Mouse (Mus musculus) left cerebral cortex, postnatal 36 days (tissue): ENCODE data around the gene Gpr157. TPM values are rescaled to one million over a fixed set of nuclear protein-coding genes. Genes with fewer than 3 reads are reported as not detected.

ENCODE experiments used
- DNase-seq, 2 experiments: peaks; one replicate each; pipeline ENCODE4 v3.0.0; 2021 to 2022; ENCODE audit warnings: low spot score in 2 of 2, mixed read lengths in 1 of 2
- intact Hi-C: fragments of 180-260 bp; cut with DNase I; formaldehyde crosslinking; loops from one replicate; pipeline ENCODE4 v1.15.1; 2025
- total RNA-seq, 2 experiments: library from RNA; stranded (reverse); gene quantifications; 2 replicates each; pipeline ENCODE4 v1.2.3; 2021

Gpr157 gene
- total RNA-seq, 2 experiments from 2014 or later, result 1.5 to 1.6 TPM

DNA sequence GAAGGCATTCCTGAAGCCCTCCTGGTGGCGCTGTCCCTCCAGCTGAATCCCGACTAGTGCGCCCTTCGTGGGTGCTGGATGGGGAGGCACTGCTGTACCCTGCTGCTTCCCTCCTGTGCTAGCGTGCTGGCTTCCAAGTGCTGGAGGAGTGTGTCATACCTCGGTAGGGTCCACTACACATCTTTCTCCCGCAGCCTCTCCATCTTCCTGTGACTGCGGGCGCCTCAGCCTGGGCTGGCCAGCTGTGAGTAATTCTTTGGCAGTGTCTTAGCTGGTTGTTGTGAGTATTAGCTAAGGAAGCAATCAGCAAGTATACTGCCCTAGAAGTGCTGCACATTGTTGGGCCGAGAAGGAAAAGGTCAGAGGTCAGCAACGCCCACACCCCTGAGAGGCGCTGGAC, 18.9 kb upstream of the Gpr157 start:
- intact Hi-C loops, result no loop called here
- no peak for DNase-seq

GRCm38 (mm10) chr4:150070136-150070535, 17.0 kb upstream of the Gpr157 start:
- intact Hi-C loops, result loop anchor here (5.0 kb wide), 1 partner anchor 33 kb away; no protein-coding TSS in a partner anchor

DNA sequence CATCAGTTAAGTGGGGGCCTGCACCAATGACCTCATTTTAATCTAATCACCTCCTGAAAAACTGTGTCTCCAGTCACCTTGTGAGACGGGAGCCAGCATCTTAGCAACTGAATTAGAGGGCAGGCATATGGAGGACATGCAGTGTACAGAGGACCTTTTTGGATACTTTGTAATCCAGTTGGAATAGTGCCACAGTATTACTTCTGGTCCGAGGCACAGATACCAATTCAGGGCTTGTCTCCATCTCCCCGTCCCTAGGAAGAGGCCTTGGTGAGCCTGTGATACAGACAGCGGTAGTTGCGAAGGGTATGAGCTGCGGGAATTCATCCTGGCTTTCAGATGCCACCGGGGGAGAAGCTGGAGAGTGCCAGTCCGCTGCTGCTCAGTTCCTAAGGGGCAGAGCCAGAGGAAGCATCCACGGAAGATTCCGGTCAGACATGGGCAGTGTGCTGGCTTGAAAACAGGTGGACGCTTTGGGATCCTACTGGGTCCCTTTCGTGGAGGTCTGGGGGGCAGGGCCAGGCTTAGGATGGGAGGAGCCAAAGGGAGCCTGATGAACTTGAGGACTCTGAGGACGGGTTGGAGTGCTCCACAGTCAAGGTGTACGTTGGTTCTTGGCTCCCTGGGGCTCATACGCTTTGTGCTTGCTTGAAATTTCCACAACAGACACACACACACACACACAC, 14.6 kb upstream of the Gpr157 start:
- intact Hi-C loops, result loop anchor here (5.0 kb wide), 1 partner anchor 35 kb away; no protein-coding TSS in a partner anchor
- no peak for DNase-seq

More at GRCm38 (mm10) chr4:150070136-150070535, 17.0 kb upstream of the Gpr157 start:
- DNase-seq, result no peak

- no peak for DNase-seq
Observed at GRCm38 (mm10) chr4:150073102-150073473, 14.1 kb upstream of the Gpr157 start.

GRCm38 (mm10) chr4:150075350-150075749, 11.8 kb upstream of the Gpr157 start:
- DNase-seq, result no peak
- intact Hi-C loops, result no loop called here

More at GRCm38 (mm10) chr4:150073102-150073473, 14.1 kb upstream of the Gpr157 start:
- intact Hi-C loops, result loop anchor here (5.0 kb wide), 1 partner anchor 36 kb away; no protein-coding TSS in a partner anchor

GRCm38 (mm10) chr4:150076147-150076546, 11.0 kb upstream of the Gpr157 start:
- intact Hi-C loops, result no loop called here
- no peak for DNase-seq

GRCm38 (mm10) chr4:150078646-150079045, 8.5 kb upstream of the Gpr157 start:
- DNase-seq, result no peak
- intact Hi-C loops, result no loop called here

DNA sequence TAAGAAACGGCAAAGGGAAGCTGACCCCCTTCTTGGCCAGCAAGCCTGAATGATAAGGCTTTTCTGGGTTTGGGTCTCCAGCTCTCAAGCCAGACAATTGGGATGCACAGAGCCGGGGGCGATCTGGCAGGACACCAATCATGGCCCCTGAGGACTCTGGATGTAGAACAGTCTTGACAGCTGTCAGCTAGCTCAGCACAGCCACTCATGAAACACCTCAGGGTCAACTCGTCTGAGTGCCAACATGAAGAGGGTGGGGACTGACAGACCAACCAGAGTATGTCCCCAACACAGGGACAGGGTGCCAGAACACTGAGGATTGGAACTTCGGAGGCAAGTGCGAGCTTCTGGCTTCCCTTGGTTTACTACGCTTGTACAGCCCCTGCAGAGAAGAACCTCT, 7.9 kb upstream of the Gpr157 start:
- intact Hi-C loops, result no loop called here
- no peak for DNase-seq

GRCm38 (mm10) chr4:150080330-150080967, 6.7 kb upstream of the Gpr157 start:
- intact Hi-C loops, result no loop called here
- DNase-seq, result no peak

DNA sequence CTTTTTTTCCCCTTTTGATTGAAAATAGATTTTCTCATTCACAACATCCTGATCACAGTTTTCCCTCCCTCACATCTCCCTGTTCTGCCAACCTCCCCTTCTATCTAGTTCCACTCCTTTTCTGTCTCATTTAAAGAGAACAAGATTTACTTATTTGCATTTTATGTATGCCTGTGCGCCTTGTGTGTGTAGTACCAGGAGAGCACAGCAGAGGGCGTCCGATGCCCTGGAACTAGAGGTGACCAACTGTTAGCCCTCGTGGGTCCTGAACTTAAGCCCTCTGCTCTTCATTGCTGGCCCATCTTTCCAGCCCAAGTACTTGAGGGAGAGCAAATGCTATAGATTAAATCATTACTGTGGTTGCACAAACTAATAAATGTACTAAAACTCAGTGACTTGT, 1.8 kb upstream of the Gpr157 start:
- DNase-seq, result no peak
- intact Hi-C loops, result no loop called here

DNA sequence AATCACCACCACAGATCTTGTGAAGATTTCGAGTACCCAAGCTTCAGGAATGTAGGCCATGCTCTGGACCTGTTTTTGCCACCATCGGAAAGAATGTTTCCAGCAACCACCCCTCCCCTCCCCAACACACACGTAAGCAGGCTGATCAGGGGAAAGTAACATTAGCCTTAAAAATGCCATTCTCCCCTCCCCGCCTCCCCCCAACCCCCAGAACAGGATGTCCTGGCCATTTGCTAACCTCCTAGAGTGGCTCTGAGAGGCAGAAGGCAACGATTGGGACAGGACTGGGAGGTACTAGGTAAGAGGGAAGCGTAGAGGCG, 364 bp upstream of the Gpr157 start:
- DNase-seq, result no peak
- intact Hi-C loops, result no loop called here

GRCm38 (mm10) chr4:150087890-150088530, 845 bp downstream of the Gpr157 start:
- DNase-seq, result no peak

GRCm38 (mm10) chr4:150089121-150089520, 2.0 kb downstream of the Gpr157 start:
- no peak for DNase-seq
- intact Hi-C loops, result no loop called here

More at GRCm38 (mm10) chr4:150087890-150088530, 845 bp downstream of the Gpr157 start:
- intact Hi-C loops, result no loop called here

- no peak for DNase-seq
Observed at GRCm38 (mm10) chr4:150091887-150092582, 4.9 kb downstream of the Gpr157 start.

GRCm38 (mm10) chr4:150092583-150092902, 5.4 kb downstream of the Gpr157 start:
- intact Hi-C loops, result no loop called here

More at GRCm38 (mm10) chr4:150091887-150092582, 4.9 kb downstream of the Gpr157 start:
- intact Hi-C loops, result no loop called here

DNA sequence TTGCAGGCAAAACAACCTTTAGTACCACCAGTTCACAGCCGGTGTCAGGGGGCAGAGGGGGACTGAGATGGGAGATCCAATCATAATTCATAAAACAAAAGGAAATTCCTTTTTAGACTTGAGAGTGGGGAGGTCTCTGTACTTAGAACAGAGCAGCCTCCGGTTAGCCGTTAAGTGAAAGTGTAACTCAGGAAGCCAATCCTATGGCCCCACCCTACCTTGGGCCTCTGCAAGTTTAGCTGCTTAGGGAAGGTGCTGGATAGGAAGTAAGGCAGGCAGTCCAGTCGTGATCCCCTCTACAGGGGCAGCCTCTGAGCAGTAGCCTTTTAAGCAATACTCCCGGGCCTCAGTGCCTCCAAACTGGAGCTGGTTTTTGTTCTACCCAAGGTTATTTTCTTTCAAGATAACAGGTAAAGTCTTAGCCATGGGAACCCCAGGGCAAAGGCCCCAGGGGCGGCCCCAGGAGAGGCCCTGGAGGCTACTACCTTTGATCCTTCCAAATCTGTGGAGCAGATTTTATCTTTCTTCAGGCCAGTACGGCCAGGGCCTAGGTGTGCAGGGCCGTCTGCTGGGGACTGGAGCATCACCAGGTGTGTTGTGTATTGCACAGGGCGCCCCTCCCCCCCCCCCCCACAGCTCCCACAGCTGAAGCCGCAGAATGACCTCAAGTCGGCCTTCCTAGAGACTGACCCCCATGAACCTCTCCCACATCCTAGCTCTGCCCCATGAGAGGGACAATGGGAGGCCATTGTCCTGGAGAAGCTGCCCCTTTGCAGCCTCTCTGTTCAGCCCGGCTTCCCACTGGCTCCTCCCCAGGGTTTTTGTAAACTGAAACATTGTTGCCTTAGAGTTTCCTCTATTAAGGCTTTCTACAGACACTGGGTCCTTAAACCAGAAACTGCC, 6.6 kb downstream of the Gpr157 start:
- DNase-seq, result no peak
- intact Hi-C loops, result no loop called here

More at GRCm38 (mm10) chr4:150092583-150092902, 5.4 kb downstream of the Gpr157 start:
- no peak for DNase-seq

DNA sequence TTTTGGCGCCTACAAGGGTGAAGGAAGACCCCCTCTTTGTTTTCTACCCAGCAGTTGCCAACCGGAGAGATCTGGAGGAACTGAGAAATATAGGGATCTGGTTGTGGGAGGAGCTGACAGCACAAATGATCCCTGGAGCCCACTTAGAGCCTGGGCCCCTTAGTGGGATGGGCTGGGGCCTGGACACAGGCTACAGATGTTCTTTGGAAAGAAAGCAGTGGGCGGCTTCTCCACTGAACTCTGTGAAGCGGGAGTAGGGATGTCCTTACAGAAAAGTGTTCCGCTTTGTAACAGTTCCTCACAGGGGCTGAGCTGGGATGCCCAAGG, 7.3 kb downstream of the Gpr157 start:
- DNase-seq, result no peak
- intact Hi-C loops, result no loop called here

GRCm38 (mm10) chr4:150096309-150096708, 9.1 kb downstream of the Gpr157 start:
- no peak for DNase-seq
- intact Hi-C loops, result loop anchor here (5.0 kb wide), 1 partner anchor 289 kb away; no protein-coding TSS in a partner anchor

DNA sequence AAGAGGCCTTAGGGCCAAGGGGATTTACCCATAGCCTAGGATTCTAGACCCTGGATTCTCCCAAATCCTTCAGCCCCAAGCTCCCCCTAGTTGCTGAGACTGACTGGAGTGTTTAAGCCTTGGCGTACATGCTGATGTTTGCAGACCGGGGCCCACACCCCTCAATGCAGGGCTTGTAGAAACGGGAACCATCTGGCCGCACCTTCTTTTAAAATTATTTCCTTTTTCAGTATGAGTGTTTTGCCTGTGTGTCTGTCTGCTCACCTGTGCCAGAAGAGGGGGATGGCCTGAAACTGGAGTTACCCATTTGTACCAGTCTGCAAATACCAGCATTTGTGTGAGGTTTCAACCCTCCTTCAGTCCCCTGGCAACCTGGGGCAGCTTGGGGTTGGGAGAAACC, 10.7 kb downstream of the Gpr157 start:
- intact Hi-C loops, result loop anchor here (5.0 kb wide), 1 partner anchor 291 kb away; no protein-coding TSS in a partner anchor

More for the DNA sequence above, 10.7 kb downstream of the Gpr157 start:
- DNase-seq, result no peak
